Mouse (Mus musculus) C2C12 (cell line): ENCODE measurements around the gene Pard3b. TPM values are rescaled to one million over a fixed set of nuclear protein-coding genes. Genes with fewer than 3 reads are reported as not detected.

Experiments
- H3K27me3 ChIP-seq: one replicate; pipeline ENCODE4 v1.6.1; 2011; ENCODE audit not compliant: control insufficient read depth, insufficient read depth, insufficient read length
- H3K36me3 ChIP-seq: one replicate; pipeline ENCODE4 v1.6.1; 2011; ENCODE audit not compliant: control insufficient read depth, insufficient read depth
- H3K4me3 ChIP-seq: one replicate; pipeline ENCODE4 v1.5.1; 2011; ENCODE audit warnings: mild to moderate bottlenecking, control low read depth; ENCODE audit not compliant: poor library complexity, insufficient read depth, severe bottlenecking
- H3K79me2 ChIP-seq: one replicate; pipeline ENCODE4 v1.6.1; 2011; ENCODE audit not compliant: control insufficient read depth, insufficient read depth
- H3K79me3 ChIP-seq: one replicate; pipeline ENCODE4 v1.6.1; 2011; ENCODE audit warnings: low read depth, control low read depth
- H3ac ChIP-seq: one replicate; pipeline ENCODE3; 2011; ENCODE audit warnings: low read depth; ENCODE audit not compliant: control insufficient read depth, insufficient read length
- CEBPB ChIP-seq: IDR thresholded peaks from one replicate; pipeline ENCODE4 v1.6.1; 2011; ENCODE audit warnings: low read depth, mild to moderate bottlenecking, control low read depth, moderate library complexity
- CTCF ChIP-seq: IDR thresholded peaks from one replicate; pipeline ENCODE4 v1.5.1; 2011; ENCODE audit not compliant: control insufficient read depth, insufficient read depth, insufficient read length
- FOSL1 ChIP-seq: IDR thresholded peaks from one replicate; pipeline ENCODE4 v1.8.0; 2011; ENCODE audit warnings: mild to moderate bottlenecking, low read length; ENCODE audit not compliant: poor library complexity, insufficient read depth, severe bottlenecking
- MAX ChIP-seq: IDR thresholded peaks from one replicate; pipeline ENCODE4 v1.6.1; 2011; ENCODE audit warnings: mild to moderate bottlenecking, control low read depth
- MYOD1 ChIP-seq: IDR thresholded peaks from one replicate; pipeline ENCODE4 v1.6.1; 2011; ENCODE audit warnings: low read depth; ENCODE audit not compliant: control insufficient read depth, insufficient read length
- MYOG ChIP-seq: IDR thresholded peaks from one replicate; pipeline ENCODE4 v1.6.1; 2011; ENCODE audit not compliant: control insufficient read depth, insufficient read length; ENCODE audit errors: extremely low read depth
- USF1 ChIP-seq: IDR thresholded peaks from one replicate; pipeline ENCODE4 v1.6.1; 2011; ENCODE audit warnings: low read depth, mild to moderate bottlenecking, control low read depth, moderate library complexity
- polyA plus RNA-seq: library from polyadenylated mRNA; unstranded; fragments of >200 nt; fragmentation: generic; extraction: Trizol; gene quantifications from one replicate; pipeline ENCODE4 v1.2.1, GENCODE M21; 2012; ENCODE audit warnings: missing spikeins

The Pard3b gene
- polyA plus RNA-seq, 1 experiment: 0.20 TPM

DNA sequence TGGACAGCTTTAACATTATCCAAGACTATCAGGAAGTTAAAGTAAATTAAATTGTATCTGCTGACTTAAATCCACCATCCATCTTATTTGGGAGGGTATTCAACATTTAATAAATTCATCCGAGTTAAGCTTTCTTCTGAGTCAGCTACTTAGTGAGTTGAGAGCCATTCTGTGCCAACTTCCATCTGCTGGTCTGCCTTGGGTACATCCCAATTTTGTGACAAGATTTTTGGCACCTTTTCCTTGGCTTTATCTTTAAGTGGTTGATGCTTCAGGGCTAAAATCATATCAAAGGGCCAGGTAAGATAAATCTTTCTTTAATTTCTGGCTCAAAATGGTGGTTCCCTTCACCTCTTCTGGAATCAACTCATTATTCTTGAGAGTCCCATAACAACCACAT lies 640.0 kb downstream of the Pard3b start:
- no peaks in the 10 kb centered on the region for H3K79me3 ChIP-seq
- H3K4me3 ChIP-seq: no peak overlapping the region
- no peaks in the 10 kb centered on the region for H3K27me3 ChIP-seq
- TF ChIP-seq FOSL1 (no peak), USF1 (no peak), CEBPB (no peak), CTCF (no peak), MAX (no peak), MYOG (no peak), MYOD1 (no peak)
- no peaks in the 10 kb centered on the region for H3K36me3 ChIP-seq
- H3K79me2 ChIP-seq: no peaks in the 10 kb centered on the region
- H3ac ChIP-seq: no peak overlapping the region

DNA sequence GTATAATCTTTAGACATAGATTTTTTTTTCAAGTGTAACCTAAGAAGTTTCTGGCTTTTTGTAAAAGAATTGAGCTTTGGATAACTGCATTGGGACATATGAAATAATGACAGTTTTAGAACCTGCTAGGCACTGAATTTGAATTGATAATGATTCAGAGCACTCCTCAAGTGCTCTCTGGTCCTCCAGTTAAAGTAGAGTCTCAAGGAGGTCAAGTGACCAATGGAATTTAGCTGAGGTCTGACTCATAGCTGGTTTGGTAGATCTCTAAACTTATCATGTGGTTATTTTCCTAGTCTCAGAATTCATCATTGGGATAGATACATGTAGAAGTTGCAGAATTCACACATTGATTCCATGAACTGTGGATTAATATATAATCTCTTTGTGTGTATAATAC lies 642.0 kb downstream of the Pard3b start:
- no peak overlapping the region for H3K4me3 ChIP-seq
- no peaks in the 10 kb centered on the region for H3K79me3 ChIP-seq
- H3K36me3 ChIP-seq: no peaks in the 10 kb centered on the region
- no peak overlapping the region for H3ac ChIP-seq
- H3K27me3 ChIP-seq: no peaks in the 10 kb centered on the region
- no peak for TF ChIP-seq FOSL1
- TF ChIP-seq MAX: no peak
- TF ChIP-seq MYOG: no peak
- no peak for TF ChIP-seq CEBPB
- TF ChIP-seq MYOD1: no peak
- TF ChIP-seq CTCF: no peak
- TF ChIP-seq USF1: no peak
- H3K79me2 ChIP-seq: no peaks in the 10 kb centered on the region

DNA sequence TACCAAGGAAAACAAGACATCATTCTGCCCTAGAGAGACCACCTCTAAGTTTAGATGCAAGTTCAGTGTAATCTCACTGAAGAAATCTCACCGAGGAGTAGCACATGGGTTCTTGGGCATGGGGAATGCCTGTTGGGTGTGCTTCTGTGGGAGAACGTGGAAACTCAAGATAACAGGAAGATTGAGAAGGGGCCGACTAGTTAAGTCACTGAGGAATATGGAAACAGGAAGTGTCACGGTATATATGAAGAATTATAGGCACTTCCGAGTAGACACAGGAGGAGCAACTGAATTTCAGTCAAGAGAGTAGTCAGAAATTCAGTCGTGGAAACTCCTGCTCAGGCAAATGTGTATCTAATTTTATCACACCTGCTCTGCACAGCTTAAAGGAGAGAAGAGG lies 644.2 kb downstream of the Pard3b start:
- Histone ChIP-seq H3K79me2 (no peaks in the 10 kb centered on the region), H3K36me3 (no peaks in the 10 kb centered on the region)
- TF ChIP-seq FOSL1 (no peak), CTCF (no peak), USF1 (no peak), CEBPB (no peak), MAX (no peak), MYOD1 (no peak), MYOG (no peak)

DNA sequence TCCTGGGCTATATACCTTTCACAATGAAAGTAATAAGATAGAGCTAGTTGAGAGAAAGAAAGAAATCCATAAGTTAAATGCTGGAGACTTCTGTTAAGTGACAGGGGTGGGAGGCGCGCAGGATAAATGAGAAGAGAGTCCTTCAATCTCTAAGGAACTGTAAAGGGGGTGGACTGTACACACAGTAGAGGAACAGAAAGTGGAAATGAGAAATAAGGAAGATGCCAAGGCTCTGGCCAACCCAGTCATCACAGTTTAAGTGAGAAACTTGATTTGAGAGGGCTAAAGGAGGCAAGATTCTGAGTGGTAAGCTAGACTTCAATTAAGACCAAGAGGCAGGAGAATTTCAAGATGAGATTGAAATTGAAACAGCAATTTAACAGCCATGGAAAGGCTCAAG lies 645.0 kb downstream of the Pard3b start:
- Histone ChIP-seq H3K79me3 (no peaks in the 10 kb centered on the region), H3K79me2 (no peaks in the 10 kb centered on the region), H3K27me3 (no peaks in the 10 kb centered on the region), H3ac (no peak overlapping the region), H3K36me3 (no peaks in the 10 kb centered on the region), H3K4me3 (no peak overlapping the region)
- TF ChIP-seq MAX (no peak), USF1 (no peak), CTCF (no peak)

More for the DNA sequence above, 644.2 kb downstream of the Pard3b start:
- Histone ChIP-seq H3ac (no peak overlapping the region), H3K79me3 (no peaks in the 10 kb centered on the region), H3K4me3 (no peak overlapping the region), H3K27me3 (no peaks in the 10 kb centered on the region)

DNA sequence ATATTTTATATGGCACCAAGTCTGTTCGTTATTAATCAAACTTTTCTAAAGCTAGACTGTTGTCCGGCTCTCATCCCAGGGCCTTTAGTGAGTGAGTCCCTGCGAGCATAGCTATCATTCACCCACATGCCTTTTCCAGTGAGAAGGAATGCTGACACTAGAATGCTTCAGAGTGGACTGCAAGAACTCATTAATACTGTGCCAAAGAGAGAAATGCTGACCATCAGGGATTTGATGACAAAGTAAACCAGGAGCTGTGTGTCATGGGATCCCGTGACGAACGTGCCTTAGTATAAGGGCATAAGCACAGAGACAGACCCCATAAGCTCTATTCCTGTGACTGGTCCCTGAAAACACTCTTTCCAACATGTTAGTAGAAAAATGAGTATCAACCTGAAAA lies 670.8 kb downstream of the Pard3b start:
- H3ac ChIP-seq: no peak overlapping the region
- TF ChIP-seq CEBPB (no peak), USF1 (no peak), MAX (no peak), CTCF (no peak), MYOG (no peak), FOSL1 (no peak), MYOD1 (no peak)
- no peak overlapping the region for H3K4me3 ChIP-seq
- H3K27me3 ChIP-seq: no peaks in the 10 kb centered on the region
- no peaks in the 10 kb centered on the region for H3K79me3 ChIP-seq
- H3K36me3 ChIP-seq: no peaks in the 10 kb centered on the region
- H3K79me2 ChIP-seq: no peaks in the 10 kb centered on the region

DNA sequence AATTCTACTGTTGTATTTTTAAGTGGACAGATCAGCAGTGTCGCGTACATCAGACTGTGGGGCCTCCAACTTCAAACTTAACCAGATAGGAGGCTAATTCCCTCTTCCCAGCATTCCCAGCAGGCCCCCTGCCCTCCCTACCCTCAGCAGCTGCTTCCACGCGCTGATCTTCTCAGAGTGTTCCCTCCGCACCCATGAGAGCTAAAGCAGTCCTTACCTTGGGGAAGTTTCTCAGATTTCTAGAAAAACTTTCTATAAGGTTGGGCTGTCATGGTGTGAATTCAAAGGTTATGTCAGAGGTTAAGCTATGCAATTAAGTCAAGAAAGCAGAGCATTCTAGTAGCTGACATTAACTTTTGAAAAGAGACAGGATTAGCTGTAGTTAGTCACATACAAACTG lies 686.6 kb downstream of the Pard3b start:
- no peaks in the 10 kb centered on the region for H3K27me3 ChIP-seq
- no peaks in the 10 kb centered on the region for H3K79me3 ChIP-seq
- TF ChIP-seq FOSL1: no peak
- no peak for TF ChIP-seq MAX
- TF ChIP-seq USF1: no peak
- no peak for TF ChIP-seq MYOG
- no peak for TF ChIP-seq MYOD1
- no peak for TF ChIP-seq CTCF
- no peak for TF ChIP-seq CEBPB
- H3K4me3 ChIP-seq: no peak overlapping the region
- no peaks in the 10 kb centered on the region for H3K36me3 ChIP-seq
- no peaks in the 10 kb centered on the region for H3K79me2 ChIP-seq
- H3ac ChIP-seq: no peak overlapping the region
